Mouse (Mus musculus): ENCODE measurements around the gene Isg15. TPM values are rescaled to one million over a fixed set of nuclear protein-coding genes. Genes with fewer than 3 reads are reported as not detected.

Isg15 gene
- total RNA-seq (2015; ENCODE audit: low replicate concordance), result 70.9 and 108 TPM in 2 replicates
- 185 and 281 TPM in 2 replicates for total RNA-seq (2017; ENCODE audit: low replicate concordance)

DNA sequence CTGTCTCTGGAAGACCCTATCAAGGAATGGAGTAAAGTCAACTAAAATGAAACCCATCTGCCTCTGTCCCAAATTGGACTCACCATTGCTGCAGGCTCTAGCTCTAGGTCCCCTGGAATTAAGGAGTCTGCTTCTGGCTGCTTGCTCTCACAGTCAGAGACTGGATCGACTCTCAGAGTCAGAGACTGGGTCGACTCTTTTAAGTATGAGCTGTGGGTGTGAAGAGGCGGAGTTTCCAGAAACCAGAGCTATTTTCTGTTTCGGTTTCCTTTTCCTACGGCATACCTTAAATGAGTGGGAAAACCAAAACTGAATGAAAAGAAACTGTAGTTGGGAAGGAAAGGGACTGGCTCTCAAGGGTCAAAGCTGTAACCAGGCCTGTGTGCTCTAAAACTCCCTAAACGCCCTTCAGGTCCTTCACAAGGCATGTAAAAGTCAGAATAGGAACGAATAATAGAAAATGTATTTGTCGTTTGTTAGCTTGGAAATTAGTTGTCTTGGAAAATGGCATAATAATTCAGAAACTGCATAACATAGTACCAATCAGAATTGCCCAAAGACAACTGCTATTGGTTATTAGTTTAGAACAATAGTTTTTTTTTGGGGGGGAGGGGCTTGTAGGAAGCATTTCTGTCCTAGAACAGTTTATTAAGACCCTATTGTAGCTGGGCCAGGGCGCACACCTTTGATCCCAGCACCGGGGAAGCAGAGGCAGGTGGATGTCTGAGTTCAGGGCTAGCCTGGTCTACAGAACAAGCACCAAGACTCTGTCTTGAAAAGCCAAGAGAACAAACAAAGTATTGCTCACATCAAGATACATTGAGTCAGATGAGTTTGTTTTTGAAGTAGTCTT, at the start of gene Isg15:
TSS of gene Isg15 (minus strand) at position 196 of the 853 bp plus-strand sequence.
- ATAC-seq (replicated peaks; ENCODE audit: low FRiP score, poor library complexity, severe bottlenecking), result peak; percentile 13; the same call in 1 of the 2 replicates

- ATAC-seq (replicated peaks; ENCODE audit: low FRiP score, poor library complexity, severe bottlenecking), result no peak
These were observed 48.9 kb upstream of the Isg15 start for GRCm38 (mm10) chr4:156249567-156249966.

- no peak for ATAC-seq (replicated peaks; ENCODE audit: low FRiP score, poor library complexity, severe bottlenecking)
These were observed 36.2 kb upstream of the Isg15 start for GRCm38 (mm10) chr4:156236651-156237447.

DNA sequence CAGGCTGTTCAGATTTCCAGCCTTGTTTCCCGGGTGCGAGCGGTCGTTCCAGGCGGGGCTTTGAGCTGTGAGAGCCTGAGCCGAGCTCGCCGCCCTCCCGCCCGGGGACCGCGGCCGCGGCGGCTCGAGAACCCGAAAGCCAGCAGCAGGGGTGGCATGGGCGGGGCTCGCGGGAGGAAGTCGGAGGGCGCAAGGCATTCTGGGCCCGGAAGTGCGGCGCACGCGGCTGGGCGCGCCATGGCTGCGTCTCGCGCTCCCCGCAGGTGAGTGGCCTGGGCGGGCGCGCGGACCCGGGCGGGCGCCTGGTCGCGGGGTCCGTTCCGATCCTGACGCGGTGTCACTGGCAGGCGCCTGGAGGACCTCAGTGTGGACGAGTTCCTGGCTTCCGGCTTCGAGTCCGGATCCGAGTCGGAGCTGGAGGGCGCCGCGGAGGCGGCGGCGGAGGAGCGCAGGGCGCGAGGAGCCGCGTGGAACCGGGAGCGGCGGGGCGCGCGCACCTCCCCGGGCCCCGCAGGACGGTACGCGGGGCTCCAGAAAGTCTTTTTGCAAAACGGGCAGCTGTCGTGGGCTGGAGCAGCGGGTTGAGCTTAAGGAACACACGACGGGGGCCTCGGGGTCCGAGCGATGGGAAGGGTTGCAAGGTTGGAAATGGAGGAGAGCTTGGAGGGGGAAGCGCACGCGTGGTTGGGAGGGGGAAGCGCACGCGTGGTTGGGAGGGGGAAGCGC, 35.4 kb upstream of the Isg15 start, which contains the start of gene Noc2l:
TSS of gene Noc2l (plus strand) at position 203 of the 726 bp plus-strand sequence.
- ATAC-seq (replicated peaks; ENCODE audit: low FRiP score, poor library complexity, severe bottlenecking), result peak; percentile 89

- ATAC-seq (replicated peaks; ENCODE audit: low FRiP score, poor library complexity, severe bottlenecking), result peak; percentile 43
These were observed 34.7 kb upstream of the Isg15 start for GRCm38 (mm10) chr4:156235360-156235770.

DNA sequence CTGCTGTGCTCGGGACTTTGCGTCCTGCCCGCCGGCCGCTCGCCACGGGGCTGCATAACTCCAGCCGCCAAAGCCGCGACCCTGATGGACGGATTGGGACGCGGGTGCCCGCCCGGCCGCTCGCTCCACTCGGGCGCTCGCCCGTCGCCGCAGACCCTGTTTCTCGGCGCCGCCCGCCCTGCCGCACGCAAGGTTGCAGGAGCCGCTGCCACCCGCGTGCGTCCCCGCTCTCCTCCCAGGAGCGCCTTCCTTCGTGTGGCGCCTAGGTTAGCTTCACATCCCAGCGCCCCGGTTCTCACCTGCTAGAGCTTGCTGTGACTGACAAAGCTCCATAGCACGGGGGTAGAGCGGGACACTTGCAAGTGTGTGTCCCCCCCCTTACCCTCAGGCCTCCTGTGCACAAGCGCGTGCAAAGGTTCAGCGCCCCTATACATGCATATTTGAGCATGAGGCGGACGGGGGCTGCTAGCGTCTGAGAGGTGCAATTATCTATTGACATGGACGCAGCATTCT, 34.1 kb upstream of the Isg15 start, which contains the start of gene Plekhn1:
TSS of gene Plekhn1 (minus strand) at position 157 of the 513 bp plus-strand sequence.
- peak; percentile 45 for ATAC-seq (replicated peaks; ENCODE audit: low FRiP score, poor library complexity, severe bottlenecking)

GRCm38 (mm10) chr4:156234021-156234501, 33.4 kb upstream of the Isg15 start:
- ATAC-seq (replicated peaks; ENCODE audit: low FRiP score, poor library complexity, severe bottlenecking), result 0 out of 2 replicates have a peak, but pooled peaks have one; percentile 9

DNA sequence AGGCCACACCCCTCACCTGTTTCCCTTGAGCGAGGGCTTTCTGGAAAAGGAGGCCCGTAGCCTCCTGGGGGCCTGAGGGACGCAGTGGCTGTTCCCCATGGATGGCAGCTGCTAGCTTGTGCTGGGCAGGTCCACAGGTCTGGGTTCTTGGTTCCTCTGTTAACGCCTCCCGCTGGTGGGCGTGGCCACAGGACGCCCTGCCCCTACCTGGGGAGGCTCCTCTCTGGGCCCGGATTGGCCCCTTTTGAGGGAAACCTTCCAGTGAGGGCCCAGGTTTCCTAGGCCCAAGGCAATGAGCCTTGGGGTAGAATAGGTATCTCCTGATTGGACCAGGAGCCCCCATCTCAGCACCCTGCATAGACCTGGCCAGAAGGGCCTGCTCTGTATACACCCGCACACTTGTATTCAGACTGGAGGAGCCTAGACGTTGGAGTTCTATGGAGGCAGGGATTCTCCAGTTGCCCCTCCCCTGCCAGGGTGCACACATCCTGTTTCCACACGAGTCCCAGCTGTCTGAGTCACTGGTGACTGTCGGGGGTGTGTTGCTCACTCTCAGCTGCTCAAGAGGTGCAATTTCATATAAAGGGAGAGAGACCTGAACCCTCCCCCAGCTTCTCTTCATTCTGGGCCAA, 27.9 kb upstream of the Isg15 start:
- ATAC-seq (replicated peaks; ENCODE audit: low FRiP score, poor library complexity, severe bottlenecking), result 0 out of 2 replicates have a peak, but pooled peaks have one; percentile 36

DNA sequence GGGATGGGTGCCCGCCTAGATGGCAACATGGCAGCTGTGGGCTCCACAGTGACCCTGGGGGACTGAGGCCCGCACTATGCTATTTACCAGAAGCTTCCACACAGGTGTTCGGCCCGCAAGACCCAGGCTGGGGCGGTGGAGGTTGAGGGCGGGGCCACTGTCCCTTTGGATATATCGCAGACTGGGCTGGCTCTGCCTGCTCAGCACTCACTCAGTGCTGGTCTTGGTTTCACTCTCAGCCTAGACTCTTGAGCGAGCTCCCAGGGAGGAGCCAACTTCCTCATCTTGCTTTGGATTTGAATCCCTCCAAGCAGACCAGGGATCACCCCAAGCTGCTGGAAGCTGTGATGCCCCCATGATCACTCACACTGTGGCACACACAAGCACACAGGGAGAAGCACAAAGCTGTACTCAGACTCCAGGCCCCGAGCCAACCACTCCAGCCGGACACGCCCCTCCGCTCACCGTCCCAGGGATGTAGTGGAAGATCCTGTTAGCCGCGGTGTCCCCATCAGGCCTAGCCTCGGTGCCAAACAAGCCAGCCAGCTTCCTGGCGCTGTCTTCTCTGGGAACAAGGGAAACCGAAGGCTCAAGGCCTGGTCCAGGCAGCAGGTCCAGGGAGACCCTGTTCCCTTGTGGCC, 27.3 kb upstream of the Isg15 start:
- no peak for ATAC-seq (replicated peaks; ENCODE audit: low FRiP score, poor library complexity, severe bottlenecking)

DNA sequence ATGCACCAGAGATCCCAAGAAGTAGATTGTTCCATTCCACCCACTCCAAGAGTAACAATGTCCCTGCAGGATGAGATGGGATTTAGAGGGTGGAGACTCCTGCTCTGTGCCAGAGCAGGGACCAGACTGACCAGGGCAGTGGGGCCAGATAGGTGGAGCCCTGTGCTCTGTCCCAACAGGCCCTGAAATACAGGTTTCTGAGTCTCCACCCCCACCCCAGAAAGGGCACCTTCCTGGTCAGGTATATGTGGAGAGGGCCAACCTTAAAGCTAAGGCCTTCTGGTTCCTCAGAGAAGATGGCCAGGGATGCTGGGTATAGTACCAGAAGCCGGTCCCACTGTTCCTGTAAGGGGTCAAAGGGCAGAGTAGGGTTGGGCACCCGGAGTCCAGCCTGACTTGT, 23.7 kb upstream of the Isg15 start:
- ATAC-seq (replicated peaks; ENCODE audit: low FRiP score, poor library complexity, severe bottlenecking), result no peak

- ATAC-seq (replicated peaks; ENCODE audit: low FRiP score, poor library complexity, severe bottlenecking), result no peak
These were observed 19.3 kb upstream of the Isg15 start for GRCm38 (mm10) chr4:156219936-156220335.

- ATAC-seq (replicated peaks; ENCODE audit: low FRiP score, poor library complexity, severe bottlenecking), result no peak
These were observed 17.2 kb upstream of the Isg15 start for GRCm38 (mm10) chr4:156217838-156218237.

GRCm38 (mm10) chr4:156217022-156217669, 16.5 kb upstream of the Isg15 start:
- no peak for ATAC-seq (replicated peaks; ENCODE audit: low FRiP score, poor library complexity, severe bottlenecking)

GRCm38 (mm10) chr4:156216196-156216595, 15.6 kb upstream of the Isg15 start:
- ATAC-seq (replicated peaks; ENCODE audit: low FRiP score, poor library complexity, severe bottlenecking), result no peak

DNA sequence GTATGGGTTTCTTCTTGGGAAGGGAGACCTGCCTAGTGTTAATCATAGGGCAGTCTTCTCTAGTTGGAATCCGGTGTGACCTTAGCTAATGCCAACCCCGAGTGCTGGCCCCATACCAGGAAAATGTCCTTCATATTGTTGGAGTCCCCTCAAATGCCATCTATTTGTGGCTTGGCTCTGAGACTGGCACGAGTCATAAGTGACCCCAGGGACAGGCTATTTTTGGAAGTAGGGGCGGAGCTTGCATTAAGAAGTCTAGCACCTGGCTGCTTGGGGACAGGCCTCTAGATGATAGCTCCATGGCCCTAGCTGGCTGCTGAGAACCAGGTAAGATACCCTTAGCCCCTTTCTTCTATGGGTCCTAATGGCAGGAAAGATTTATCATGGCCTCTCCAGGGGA, 15.0 kb upstream of the Isg15 start, which contains the start of gene Perm1:
TSS of gene Perm1 (plus strand) at position 220 of the 400 bp plus-strand sequence.
- ATAC-seq (replicated peaks; ENCODE audit: low FRiP score, poor library complexity, severe bottlenecking), result no peak

DNA sequence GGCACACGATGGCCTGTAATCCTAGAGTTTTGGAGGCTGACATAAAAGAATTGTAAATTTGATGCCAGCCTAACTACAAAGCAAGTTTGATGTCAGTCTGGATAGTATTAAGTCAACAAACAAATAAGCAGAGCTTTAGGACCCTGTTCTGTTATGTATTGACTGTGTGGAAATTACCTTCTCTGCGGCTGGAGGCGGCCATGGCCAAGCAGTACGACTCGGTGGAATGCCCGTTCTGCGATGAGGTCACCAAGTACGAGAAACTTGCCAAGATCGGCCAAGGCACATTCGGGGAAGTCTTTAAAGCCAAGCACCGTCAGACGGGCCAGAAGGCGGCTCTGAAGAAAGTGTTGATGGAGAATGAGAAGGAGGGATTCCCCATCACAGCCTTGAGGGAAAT, 12.5 kb upstream of the Isg15 start:
- no peak for ATAC-seq (replicated peaks; ENCODE audit: low FRiP score, poor library complexity, severe bottlenecking)

DNA sequence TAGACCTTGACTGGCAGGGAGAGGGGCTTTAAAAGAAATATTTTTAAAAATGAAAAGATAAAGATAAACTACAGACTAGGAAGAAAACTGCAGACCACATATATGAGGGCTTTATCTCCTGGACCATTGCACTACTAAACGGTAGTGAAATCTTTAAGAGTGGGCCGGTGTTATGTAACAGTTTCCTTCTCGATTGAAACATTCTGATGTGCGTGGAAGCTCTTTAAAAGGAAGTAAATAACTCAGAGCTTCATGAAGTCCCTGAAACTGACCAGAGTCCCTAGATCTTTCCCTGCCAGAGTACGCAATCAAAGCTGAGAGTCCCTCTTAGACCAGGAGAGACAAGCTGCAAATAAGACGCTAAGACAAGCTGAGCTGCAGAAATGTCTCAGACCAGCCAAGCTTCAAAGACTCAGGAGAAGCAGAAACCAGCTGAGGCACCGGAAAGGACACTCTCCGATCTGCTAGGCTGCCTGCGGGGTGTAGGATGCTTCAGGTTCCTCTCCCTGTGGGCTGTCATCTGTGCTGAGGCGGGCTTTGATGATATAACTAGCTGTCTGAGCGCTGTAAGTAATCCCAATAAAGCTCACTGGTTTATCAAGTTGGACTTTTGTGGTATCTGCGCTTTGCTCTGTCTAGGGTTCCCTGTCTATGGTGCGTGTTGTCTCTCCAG, 9.5 kb upstream of the Isg15 start:
- ATAC-seq (replicated peaks; ENCODE audit: low FRiP score, poor library complexity, severe bottlenecking), result no peak

All from erythroblast, adult 5-6 weeks (primary cell).